Mouse (Mus musculus) thymus, postnatal 14 days (tissue): ENCODE data around the gene Prph.

Experiments used
- DNase-seq: peaks from one replicate; pipeline ENCODE4 v3.0.0; 2021

Prph gene

DNA sequence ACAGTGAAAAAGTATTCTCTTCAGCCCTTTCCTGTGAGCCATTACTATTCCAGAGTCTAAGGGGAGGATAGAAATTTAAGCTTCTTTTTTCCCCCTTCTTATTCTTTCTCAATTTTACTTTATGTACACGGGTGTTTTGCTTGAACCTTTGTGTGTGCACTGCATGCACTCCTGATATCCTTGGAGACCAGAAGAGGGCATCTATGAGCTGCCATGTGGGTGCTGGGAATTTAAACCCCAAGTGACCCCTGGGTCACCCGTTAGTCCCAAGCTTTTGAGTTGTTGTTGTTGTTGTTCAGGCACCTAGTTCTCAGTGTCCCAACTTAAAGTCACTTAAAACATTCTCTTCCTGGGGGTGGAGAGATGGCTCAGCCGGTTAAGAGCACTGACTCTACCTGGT lies 45.0 kb downstream of the Prph start:
- no peak for DNase-seq

DNA sequence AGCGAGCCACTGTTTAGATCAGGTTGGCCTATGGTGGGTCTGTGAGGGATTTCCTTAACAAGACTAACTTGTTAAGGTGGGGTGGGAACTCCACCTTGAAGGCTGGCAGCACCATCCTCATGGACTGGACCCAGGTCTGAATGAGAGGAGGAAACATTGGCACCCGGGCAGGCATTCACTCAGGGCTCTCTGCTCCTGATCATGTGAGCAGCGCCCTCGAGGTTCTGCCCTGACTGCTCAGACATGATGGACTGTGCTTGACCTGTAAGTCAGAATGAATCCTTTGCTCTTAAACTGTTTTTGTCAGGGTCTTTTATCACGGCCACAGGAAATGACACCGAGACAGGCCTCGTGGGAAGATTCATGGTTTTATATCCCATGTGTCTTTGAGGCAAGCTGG lies 50.3 kb downstream of the Prph start:
- no peak for DNase-seq

DNA sequence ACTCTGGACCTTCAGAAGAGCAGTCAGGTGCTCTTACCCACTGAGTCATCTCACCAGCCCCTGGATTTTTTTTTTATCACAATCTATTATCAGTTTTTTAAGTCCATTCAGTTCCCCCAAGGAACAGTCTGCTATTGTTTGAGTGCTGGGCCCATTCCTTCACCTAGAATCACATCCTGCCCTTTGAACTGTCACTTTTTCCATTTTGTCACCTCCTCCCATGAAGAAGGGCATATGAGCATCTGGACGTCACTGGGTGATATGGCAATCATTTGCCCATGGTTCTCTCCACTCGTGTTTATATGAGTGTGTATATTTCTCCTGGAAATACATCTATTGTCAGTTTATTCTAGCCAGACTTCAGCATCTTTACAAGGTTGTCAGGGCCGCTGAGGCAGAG lies 52.9 kb downstream of the Prph start:
- no peak for DNase-seq
